Mouse (Mus musculus) embryo, embryonic 9.5 days (tissue): ENCODE measurements around the gene Mixl1.
A peak's percentile ranks its signal among the peaks of the same experiment; 100 is the strongest.

Experiments
- DNase-seq: peaks from one replicate; pipeline ENCODE4 v3.0.0-alpha.2; 2017; ENCODE audit errors: extremely low spot score

The Mixl1 gene

DNA sequence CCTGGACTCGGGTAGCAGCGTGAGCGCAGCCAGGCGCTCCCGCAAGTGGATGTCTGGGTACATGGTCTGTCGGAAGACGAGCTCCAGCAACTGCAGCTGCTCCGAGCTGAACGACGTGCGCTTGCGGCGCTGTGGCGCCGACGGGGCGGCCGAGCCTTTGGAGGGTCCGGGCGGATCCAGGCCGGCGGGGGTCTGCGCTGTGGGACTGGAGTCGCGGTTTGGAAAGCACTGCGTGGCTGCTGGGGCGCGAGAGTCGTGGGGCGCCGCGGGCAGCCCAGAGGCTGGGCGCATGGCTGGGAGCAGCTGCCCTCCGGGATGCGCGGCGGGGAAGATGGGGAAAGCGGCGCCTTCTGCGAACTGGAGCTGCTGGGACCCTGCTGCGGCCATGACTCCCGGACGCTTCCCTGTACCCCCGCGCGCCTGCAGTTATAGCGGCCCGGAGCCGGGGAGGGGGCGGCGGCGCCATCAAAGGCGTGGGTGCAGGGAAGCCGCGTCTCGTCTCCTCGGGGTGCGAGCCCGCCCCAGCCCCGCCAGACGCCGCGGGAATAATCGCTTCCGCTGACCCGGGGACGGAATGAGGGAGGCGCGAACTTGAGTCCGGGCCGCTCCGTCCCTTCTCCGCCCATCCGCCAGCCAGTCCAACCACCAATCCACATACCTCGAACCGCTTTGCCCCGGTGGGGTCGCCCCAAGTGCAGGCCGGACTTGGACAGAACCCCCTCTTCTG is at the start of gene Mixl1:
TSS of gene Mixl1 (minus strand) at position 409 of the 727 bp plus-strand sequence.
- DNase-seq = peak; percentile 47

DNA sequence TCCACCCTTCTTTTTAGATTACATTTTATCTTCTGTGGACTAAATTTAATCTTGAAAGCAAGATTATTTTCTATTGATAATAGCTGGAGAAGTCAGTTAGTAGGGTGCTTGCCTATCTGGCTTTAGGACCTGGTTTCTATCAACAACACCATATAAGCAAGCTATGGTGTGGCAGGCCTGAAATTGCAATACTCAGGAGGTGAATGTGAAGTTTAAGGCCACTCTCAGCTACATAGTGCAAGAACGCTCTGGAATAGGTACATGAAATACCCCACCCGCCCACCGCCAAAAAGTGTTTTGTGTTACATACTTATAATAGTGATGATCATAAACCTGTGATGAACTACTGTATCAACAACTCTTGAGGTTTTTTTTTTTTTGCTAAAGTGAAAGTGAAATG is 32.4 kb upstream of the Mixl1 start:
- no peak for DNase-seq

DNA sequence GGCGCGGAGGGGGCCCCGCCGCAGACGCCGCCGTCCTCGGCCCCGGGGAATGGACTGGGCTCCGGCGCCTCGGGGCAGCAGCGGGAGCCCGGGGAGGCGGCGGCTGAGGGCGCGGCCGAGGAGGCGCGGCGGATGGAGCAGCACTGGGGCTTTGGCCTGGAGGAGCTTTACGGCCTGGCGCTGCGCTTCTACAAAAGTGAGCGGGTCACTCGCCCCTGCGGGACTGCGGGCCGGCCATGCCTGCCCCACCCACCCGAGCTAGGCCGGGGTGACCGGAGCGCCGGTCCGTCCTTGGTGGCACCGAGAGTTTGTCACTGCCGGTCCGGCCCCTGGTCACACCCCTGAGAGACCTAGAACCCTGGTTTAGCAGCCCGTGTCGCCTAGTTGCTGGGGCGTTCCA is 29.3 kb upstream of the Mixl1 start:
- no peak for DNase-seq

DNA sequence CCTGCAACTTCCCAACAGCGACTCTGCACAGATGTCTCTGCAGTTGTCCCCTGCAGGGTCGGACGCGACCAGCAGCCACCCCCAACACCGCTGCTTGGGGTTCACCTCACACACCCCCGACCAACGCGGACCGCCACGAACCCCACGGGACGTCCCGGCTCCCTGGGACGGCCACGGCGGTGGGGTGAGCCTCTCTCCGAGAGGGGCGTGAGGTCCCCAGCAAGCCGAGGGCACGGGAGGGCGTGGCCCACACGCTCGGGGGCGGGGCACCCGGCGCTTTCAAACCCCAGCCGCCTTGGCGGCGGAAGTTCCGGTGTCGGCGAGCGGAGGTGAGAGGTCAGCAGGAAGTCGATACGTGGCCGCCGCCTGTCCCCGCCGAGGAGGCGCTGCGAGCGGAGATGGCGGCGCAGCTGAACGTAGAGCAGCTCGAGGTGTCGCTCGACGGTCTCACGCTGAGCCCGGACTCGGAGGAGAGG is 28.9 kb upstream of the Mixl1 start, which contains the start of gene Acbd3:
TSS of gene Acbd3 (plus strand) at position 340 of the 476 bp plus-strand sequence.
- DNase-seq = peak; percentile 94

DNA sequence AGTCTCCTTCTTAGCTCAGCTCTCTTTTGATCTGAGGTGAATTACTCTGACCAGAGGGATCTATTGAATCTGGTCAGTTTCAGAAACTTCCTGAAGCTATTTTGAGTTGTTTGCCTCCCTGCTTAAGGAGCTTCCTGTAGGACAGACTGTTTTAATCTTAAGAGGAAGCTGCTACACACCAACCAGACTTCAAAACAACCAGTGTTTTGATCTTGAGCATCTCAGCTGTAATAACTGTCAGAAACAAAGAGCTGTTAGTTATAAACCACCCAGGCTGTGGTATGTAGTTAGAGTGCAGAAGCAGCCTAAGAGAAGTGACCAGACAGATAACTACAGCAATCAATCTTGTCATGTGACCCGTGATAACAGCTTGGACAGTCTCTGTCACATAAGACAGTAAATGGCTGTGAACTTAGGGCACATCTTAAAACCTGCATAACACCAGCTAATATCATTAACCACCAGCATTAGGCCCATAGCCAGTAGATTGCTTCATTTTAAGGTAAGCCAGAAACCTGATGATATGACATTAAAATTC is 26.9 kb upstream of the Mixl1 start:
- DNase-seq = no peak

DNA sequence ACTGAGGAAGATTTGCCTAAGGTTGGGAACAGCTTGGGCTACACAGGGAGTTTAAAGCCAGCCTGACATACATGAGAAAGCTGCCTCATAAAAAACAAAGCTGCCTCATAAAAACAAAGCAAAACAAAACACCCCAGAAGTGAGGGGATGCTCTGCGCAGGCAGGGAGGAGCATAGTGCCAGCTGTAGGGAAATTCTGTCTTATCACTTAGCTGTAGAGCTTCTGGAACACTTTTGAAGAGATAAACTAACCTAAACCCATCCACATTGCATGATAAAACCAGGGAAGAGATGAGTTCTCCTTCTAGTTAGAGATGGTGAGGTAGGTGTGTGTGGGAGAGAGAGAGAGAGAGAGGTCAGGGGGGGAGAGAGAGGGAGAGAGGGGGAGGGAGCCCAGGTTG is 25.8 kb upstream of the Mixl1 start:
- no peak for DNase-seq

DNA sequence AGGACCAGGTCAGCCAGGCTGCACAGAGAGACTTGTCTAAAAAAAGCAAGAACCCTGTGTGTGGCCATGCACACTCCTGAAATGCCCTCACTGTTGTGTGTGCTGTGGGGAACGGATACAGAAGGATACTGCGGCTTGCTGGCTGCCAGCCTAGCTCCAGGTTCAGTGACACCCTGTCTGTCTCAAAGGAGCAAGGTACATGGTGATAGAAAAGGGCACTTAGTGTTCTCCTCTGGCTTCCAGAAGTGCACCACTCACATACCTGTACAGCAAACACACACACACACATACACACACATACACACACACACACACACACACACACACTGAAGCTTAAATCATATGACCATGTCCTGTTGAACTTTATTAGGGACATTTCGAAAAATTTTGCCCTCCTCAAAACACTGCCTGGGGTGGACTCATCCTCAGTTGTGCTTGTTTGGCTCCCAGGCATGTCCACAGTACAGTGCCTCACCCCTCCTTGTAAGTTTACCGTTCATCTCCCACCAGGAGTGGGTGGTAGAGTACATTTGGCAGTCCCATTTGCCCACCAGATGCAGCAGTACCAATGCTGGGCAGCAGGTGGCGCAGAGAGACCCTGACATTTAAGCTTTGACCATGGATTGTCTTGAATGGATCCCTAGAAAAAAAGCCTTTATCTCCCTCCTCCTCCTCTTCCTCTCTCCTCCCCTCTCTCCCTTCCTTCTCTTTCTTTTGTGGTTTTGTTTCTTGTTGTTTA is 23.3 kb upstream of the Mixl1 start:
- DNase-seq = peak; percentile 88

DNA sequence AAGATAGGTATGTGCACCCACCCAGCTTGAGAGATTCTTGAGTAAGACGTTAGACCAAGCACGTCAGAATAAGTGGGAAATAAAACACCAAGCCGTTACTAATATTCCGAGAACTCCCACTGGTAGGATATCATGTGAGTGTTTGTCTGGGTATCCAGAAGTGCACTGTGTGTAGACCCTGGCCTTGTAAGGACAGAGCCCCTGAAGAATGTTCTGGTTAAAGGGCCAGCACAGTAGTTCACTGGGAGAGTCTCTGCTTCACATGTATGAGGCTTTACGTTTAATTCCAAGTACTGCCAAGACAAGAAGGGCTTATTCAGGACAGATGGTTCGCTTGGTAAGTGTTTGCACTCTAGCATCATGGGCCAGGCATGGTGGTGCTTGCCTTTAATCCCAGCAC is 22.6 kb upstream of the Mixl1 start:
- DNase-seq = no peak

DNA sequence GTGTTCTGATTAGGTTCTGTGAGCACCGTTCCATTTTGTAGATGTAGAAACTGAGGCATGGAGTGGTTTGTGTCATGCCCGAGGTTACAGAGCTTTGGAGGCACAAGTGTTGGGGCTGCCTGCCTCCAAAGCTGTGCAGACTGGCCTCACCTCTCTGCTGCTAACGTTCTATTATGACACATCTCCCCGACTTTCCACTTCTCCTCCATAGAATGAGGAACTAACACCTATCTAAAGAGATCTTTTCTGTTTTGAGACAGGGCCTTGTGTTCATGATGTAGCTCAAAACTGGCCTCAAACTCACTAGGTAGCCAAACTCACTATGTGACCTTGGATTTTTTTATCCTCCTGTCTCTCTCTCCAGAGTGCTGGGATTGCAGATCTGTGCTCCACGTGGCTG is 21.9 kb upstream of the Mixl1 start:
- no peak for DNase-seq

DNA sequence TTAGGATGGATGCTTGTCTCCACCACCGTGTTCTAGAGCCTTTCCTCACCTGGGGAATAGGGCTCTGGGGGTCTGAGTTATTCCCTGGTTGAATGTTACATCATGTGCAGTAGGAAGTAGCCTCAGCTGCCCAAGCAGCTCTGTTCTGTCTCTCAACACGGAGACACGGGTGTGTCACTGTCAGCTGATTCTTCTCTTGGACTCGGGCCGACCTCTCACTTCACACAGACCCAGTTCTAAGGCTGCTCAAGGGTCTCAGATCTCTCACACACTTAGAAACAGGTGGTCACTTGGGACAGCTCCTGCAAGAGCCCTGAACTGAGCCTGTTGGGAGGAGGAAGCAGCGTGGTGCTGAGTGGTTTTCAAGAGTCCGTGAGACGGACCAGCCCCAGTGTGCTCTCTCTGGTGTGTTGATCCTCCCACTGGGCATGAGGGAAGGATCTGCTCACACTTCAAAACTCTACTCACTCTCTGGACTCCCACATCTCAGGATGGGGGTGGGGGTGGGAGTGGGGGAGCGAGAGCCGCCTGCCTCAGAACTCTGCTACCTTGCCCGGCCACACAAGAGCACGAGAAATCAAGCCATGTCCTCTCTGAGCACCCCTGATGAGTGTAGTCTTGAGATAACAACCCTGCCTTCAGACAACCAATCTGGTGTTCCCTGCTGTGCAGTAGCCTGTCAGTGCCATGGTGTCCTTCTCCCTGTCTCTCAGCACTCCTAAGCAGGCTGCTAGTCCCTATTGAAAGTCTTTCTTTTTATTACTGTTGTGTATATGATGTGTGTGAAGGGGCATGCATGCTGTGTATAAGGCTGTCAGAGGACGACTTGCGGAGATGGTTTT is 12.3 kb upstream of the Mixl1 start:
- no peak for DNase-seq

DNA sequence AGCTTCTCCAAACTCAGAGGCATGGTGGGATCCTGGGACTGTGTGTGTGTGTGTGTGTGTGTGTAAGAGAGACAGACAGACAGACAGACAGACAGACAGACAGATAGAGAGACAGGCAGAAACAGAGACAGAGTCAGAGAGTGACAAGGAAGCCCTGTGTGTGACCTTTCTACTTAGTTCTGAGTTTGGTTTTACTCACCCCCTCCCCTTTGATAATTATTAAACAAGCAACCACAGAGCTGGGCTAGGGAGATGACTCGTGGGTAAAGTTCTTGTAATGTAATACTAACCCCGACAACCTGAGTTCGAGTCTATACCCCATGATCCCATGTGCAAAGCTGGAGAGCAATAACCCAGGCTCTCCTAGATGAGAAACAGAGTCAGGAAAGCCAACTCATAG is 11.0 kb upstream of the Mixl1 start:
- no peak for DNase-seq

DNA sequence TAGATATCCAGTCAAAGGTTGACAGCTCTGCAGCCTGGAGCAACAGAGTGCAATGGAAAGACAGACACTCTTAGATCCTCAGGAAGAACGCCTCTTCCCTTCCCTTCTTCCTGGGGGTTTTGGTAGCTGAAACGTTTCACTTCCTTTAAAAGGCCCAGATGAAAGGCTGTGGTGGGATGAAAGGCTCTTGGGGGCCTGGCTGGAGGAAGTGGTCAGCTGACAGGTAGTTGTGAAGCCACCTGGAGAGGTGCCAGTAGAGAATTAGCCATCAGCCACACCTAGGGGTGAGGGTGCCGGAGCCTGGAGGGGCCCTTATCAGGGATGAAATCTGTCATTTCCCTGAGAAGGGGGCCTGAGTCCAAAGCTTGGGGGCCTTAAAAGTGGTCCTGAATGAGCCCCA is 10.5 kb upstream of the Mixl1 start:
- no peak for DNase-seq

DNA sequence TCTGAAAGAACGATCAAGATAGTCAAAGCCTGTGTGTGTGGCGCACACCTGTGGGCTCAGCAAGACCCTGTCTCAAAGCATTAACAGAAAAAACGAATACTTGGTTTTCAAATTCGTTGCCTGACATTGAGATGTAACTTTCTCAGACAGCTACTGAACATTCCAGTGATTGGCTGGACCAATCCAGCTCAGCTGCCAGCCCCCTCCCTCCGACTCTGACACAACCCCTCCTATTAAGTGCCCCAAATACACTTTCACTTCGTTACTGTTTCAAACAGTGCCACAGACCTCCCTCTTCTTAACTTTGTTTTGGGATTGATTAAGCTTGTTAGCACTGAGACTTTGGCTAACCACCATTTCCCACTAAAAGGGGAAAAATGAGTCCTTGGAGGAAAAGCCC is 6.6 kb upstream of the Mixl1 start:
- no peak for DNase-seq

DNA sequence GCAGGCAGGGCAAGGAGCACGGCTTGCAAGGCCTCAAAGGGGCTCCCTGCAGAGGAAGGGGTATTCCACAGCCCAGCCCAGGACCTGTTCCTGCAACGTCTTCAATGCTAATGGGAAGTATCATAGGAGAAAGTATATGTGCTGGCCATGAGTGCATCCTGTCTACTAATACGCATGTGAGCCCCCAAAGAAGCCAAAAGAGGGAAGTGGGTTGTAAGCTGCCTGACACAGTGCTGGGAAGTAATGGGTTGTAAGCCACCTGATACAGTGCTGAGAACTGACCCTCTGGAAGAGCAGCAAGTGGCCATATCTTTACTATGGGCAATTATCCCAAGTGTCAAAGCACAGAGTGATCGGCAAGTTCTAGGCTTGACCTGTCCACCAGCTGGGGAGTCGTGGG is 1.2 kb upstream of the Mixl1 start:
- no peak for DNase-seq

DNA sequence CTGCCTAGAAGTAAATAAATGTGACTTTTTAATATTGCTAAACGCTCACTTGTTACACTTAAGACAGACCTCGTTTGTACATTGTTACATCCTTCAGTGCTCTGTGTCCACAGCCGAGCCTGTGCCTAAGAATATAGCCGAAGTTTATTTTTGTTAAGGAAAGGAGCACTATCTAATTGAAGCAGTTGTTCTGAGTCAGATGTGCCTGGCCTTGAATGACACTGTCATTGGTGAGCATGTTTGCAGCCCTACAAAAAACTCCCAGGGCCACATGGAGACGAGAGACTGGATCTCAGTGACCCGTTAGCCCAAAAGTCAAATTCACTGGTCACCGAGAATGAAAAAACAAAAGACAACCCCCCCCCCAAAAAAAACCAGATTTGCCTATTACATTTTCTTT is 5.5 kb downstream of the Mixl1 start:
- DNase-seq = no peak
